Mouse (Mus musculus) lung, embryonic 15.5 days (tissue): ENCODE data around the gene Tnip3. TPM values are rescaled to one million over a fixed set of nuclear protein-coding genes. Genes with fewer than 3 reads are reported as not detected.

Source experiments
- ATAC-seq: fragments of 200-750 bp; cut with Nextera tagmentation; 2 replicates; pipeline ENCODE4 v1.8.0; 2017; ENCODE audit warnings: moderate number of reproducible peaks, borderline replicate concordance; ENCODE audit not compliant: low FRiP score, low TSS enrichment; ENCODE audit errors: extremely low read depth
- H3K27ac ChIP-seq: fragments of 300-500 bp; sonication (generic); 2 replicates; pipeline ENCODE4 v1.5.1; 2015; ENCODE audit warnings: moderate library complexity, mild to moderate bottlenecking, inconsistent platforms
- H3K27me3 ChIP-seq: fragments of 300-500 bp; sonication (generic); 2 replicates; pipeline ENCODE4 v1.6.1; 2015; ENCODE audit warnings: inconsistent platforms
- H3K36me3 ChIP-seq: fragments of 300-500 bp; sonication (generic); 2 replicates; pipeline ENCODE4 v1.6.1; 2015; ENCODE audit warnings: inconsistent platforms
- H3K4me1 ChIP-seq: fragments of 300-500 bp; sonication (generic); 2 replicates; pipeline ENCODE4 v1.6.1; 2015; ENCODE audit warnings: inconsistent platforms
- H3K4me2 ChIP-seq: fragments of 300-500 bp; sonication (generic); 2 replicates; pipeline ENCODE4 v1.6.1; 2015; ENCODE audit warnings: inconsistent platforms, mild to moderate bottlenecking, moderate library complexity
- H3K4me3 ChIP-seq: fragments of 300-500 bp; sonication (generic); 2 replicates; pipeline ENCODE4 v1.5.1; 2015; ENCODE audit warnings: mild to moderate bottlenecking, inconsistent platforms
- H3K9ac ChIP-seq: fragments of 300-500 bp; sonication (generic); 2 replicates; pipeline ENCODE4 v1.6.1; 2015; ENCODE audit warnings: inconsistent platforms
- H3K9me3 ChIP-seq: fragments of 300-500 bp; sonication (generic); 2 replicates; pipeline ENCODE4 v1.6.1; 2016; ENCODE audit warnings: inconsistent platforms
- WGBS: fragments of 180-500 bp; shearing (Covaris S2); methylation state at CpG from one replicate; pipeline ENCODE4 v1.1.7; 2015; 5-methylcytosine and 5-hydroxymethylcytosine counted together
- polyA plus RNA-seq: library from polyadenylated mRNA; unstranded; fragments of >200 nt; fragmentation: Nextera tagmentation; extraction: Ambion mirVana; gene quantifications from 2 replicates; pipeline ENCODE4 v1.2.1, GENCODE M21; 2015

The Tnip3 gene
- polyA plus RNA-seq, 1 experiment from 2014 or later, result 2.0 TPM

DNA sequence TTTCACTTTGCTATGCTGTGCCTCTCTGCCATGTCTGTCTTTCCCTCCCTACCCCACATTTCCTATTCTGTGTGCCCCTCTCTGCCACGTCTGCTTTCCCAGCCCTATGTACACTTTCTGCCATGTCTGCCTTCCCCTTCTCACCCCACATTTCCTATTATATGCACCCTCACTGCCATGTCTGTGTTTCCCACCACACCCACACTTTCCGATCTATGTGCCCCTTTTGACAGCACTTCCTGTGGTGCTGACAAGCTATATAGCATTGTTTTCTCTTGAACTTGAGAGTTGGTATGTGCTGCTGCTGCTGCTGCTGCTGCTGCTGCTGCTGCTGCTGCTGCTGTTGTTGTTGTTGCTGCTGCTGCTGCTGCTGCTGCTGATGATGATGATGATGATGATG lies 136.9 kb downstream of the Tnip3 start:
- Histone ChIP-seq H3K9me3 (no peaks in the 10 kb centered on the region), H3K36me3 (no peaks in the 10 kb centered on the region), H3K4me1 (no peaks in the 10 kb centered on the region), H3K4me2 (no peak overlapping the region; the same call in 1 of the 2 replicates), H3K27ac (no peak overlapping the region), H3K9ac (no peak overlapping the region), H3K4me3 (no peak overlapping the region), H3K27me3 (no peaks in the 10 kb centered on the region)
- ATAC-seq, result no peak
- 35% methylated on average over 2 of the region's 2 CpGs for WGBS

DNA sequence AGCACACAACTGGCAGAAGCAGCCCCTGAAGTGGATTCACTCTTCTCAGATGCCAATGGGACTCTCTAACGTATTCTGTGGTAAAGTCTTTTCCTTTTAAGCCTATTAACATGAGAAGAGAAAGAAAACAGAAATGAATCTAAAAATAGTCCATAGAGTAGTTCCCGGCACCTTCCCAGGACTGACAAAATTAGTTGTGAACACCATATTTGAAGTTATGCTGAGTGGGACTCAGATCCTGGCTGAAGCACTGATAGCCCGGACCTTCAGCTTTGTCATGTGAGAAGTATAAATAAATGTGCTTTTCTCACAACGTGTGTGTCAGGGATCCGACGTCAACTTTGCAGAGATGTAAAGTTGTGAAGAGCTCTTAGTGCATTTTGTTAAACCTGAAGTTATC lies 138.9 kb downstream of the Tnip3 start:
- Histone ChIP-seq H3K36me3 (no peaks in the 10 kb centered on the region), H3K27ac (no peak overlapping the region), H3K27me3 (no peaks in the 10 kb centered on the region), H3K4me3 (no peak overlapping the region), H3K9me3 (no peaks in the 10 kb centered on the region), H3K4me1 (no peaks in the 10 kb centered on the region), H3K9ac (no peak overlapping the region), H3K4me2 (no peak overlapping the region)
- ATAC-seq, result no peak
- whole genome bisulfite sequencing, result 37% methylated on average over 6 of the region's 6 CpGs

DNA sequence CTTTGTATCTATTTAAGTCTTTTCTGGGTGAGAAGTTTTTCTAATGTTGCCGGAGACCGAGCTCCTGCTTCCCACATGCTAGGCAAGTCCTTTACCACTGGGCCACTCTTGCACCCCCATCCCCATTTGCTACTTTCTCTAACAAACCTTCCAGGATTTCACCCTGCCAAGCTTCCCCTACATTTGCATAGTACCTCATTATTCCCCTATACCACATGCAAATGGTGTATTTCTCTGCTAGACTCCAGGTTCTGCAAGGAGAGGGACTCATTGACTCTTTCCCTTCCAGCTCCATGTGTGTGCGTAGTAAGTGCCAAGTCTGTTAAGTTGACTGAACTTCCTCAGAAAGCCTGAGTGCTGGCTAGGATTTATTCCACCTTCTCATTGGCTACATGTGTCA lies 141.2 kb downstream of the Tnip3 start:
- Histone ChIP-seq H3K9me3 (no peaks in the 10 kb centered on the region), H3K4me2 (no peak overlapping the region), H3K27me3 (no peaks in the 10 kb centered on the region), H3K9ac (no peak overlapping the region), H3K4me1 (0 out of 2 replicates have a peak, but pooled peaks cover 10% of the 10 kb centered on the region), H3K36me3 (no peaks in the 10 kb centered on the region), H3K27ac (no peak overlapping the region), H3K4me3 (no peak overlapping the region)
- WGBS, result 93% methylated on average over 3 of the region's 3 CpGs
- no peak for ATAC-seq

DNA sequence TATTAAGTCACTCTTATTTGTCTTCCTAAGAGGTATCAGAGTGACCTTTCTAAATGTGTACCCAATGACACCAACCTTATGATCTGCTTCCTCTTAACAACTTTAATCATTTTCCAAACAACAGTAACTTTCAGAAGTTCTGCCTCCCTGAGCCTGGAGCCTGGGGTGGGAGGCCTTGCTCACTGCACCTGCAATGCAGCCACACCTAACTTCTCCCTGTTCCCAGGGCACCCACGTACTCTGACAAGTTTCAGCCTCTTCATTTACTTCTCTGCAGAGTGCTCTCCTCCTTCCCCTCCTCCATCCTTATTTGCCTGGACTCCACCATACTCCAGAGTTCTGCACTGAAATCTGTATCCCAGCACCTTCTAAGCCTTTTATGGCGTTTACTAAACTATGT lies 144.9 kb downstream of the Tnip3 start:
- WGBS, result 50% methylated on average over 2 of the region's 2 CpGs
- 0 out of 2 replicates have a peak, but pooled peaks cover 10% of the 10 kb centered on the region for H3K4me1 ChIP-seq
- H3K9me3 ChIP-seq, result no peaks in the 10 kb centered on the region
- peak overlapping the region; percentile 33 for H3K4me2 ChIP-seq
- ATAC-seq, result no peak
- no peak overlapping the region for H3K4me3 ChIP-seq
- H3K27ac ChIP-seq, result no peak overlapping the region
- no peaks in the 10 kb centered on the region for H3K36me3 ChIP-seq
- H3K9ac ChIP-seq, result no peak overlapping the region
- no peaks in the 10 kb centered on the region for H3K27me3 ChIP-seq

DNA sequence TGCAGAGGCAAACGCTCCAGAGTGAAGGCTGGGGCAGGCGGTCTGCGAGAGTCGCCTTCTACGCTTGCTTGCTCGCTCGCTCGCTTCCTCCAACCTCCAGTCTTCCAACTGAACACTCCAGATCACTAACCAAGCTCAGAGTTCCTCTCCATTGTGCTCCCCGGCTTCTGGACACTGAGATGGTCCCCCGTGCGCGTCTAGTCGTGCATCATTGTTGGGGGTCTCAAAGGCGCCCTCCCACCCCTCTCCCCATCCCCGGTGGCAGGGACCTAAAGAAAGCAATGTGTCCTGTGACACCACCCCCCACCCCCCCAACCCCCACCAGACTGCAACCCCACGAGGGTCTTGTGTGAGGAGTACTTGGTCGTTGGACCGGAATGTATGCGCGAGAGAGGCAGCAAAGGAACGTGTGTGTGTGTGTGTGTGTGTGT lies 145.9 kb downstream of the Tnip3 start:
- Histone ChIP-seq H3K27me3 (no peaks in the 10 kb centered on the region), H3K4me1 (0 out of 2 replicates have a peak, but pooled peaks cover 10% of the 10 kb centered on the region), H3K4me3 (peak overlapping the region; percentile 77), H3K4me2 (peak overlapping the region; percentile 90), H3K9ac (peak overlapping the region; percentile 47; the same call in 1 of the 2 replicates), H3K9me3 (no peaks in the 10 kb centered on the region), H3K27ac (peak overlapping the region; percentile 74), H3K36me3 (no peaks in the 10 kb centered on the region)
- 9% methylated on average over 21 of the region's 21 CpGs for WGBS
- ATAC-seq, result peak; percentile 61; the same call in 1 of the 2 replicates

GRCm38 (mm10) chr6:65671451-65671850 lies 146.3 kb downstream of the Tnip3 start, which contains the start of gene Ndnf:
Gene Ndnf, plus strand, starts transcription at chr6:65671590.
- Histone ChIP-seq H3K36me3 (no peaks in the 10 kb centered on the region), H3K4me1 (0 out of 2 replicates have a peak, but pooled peaks cover 10% of the 10 kb centered on the region), H3K4me3 (peak within 1 kb of the TSS; percentile 77), H3K9me3 (no peaks in the 10 kb centered on the region), H3K27ac (peak within 1 kb of the TSS; percentile 83), H3K9ac (peak within 1 kb of the TSS; percentile 76), H3K4me2 (peak within 1 kb of the TSS; percentile 90), H3K27me3 (no peaks in the 10 kb centered on the region)
- ATAC-seq, result peak; percentile 91
- 0% methylated on average over 19 of the region's 45 CpGs for WGBS

DNA sequence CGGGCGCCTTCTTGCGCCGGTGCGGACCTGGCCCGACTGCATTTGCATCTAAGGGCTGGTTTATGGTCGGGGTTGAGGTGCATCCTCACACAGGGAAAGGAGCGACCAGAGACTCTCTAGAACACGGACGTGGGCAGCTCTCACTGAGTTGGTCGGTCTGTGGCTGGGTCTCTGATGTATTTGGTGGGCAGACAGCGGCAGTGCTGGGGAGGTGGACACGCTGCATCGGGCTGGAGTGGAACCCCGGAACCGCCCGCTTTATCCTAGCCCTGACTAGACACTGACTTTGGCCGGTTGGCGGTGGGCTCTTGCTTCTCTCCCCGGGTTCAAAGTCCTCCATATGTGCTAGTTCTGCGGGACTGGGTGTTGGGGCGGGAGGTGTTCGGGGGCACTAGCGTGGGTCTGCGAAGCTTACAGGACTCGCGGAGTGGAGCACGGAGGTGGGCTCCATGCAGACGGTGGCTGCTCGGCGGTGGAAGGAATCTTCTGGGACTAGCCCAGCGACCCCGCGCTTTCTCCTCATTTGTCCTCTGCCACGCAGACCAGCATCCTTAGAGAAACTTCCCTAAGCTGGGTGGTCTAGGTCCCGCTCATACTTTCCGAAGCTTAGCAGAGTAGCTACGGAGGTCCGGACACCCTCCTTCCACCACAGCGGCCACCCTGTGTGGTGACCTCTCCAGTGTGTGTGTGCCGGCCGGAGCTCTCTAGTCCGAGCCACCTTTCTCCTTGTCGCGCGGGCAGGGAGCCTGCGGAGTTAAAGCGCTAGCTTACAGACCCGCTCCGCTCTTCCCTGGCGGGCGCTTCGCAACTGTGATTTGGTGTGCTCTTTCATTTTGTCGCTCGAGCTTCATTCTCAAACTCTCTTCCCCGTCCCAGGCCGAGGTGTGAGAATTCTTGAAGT lies 147.3 kb downstream of the Tnip3 start:
- 1% methylated on average over 57 of the region's 57 CpGs for whole genome bisulfite sequencing
- peak overlapping the region; percentile 77 for H3K4me3 ChIP-seq
- peak overlapping the region; percentile 76 for H3K9ac ChIP-seq
- 0 out of 2 replicates have a peak, but pooled peaks cover 10% of the 10 kb centered on the region for H3K4me1 ChIP-seq
- no peaks in the 10 kb centered on the region for H3K36me3 ChIP-seq
- H3K9me3 ChIP-seq, result no peaks in the 10 kb centered on the region
- H3K27ac ChIP-seq, result peak overlapping the region; percentile 83
- H3K4me2 ChIP-seq, result peak overlapping the region; percentile 90
- peak; percentile 46; the same call in 1 of the 2 replicates for ATAC-seq
- no peaks in the 10 kb centered on the region for H3K27me3 ChIP-seq

Other genes starting within 250 kb of the Tnip3 start
- gene C130060K24Rik, start 144.2 kb upstream of the Tnip3 start, polyA plus RNA-seq, result 0.26 and 0.74 TPM in 2 replicates
- 42.1 and 48.2 TPM in 2 replicates for gene Ndnf, start 146.3 kb downstream of the Tnip3 start, polyA plus RNA-seq